Mouse (Mus musculus) ES-Bruce4 (cell line): Measurements from ENCODE around the gene Elovl1. TPM values are rescaled to one million over a fixed set of nuclear protein-coding genes. Genes with fewer than 3 reads are reported as not detected.

ENCODE experiments used
- H3K27ac ChIP-seq: 2 replicates; pipeline ENCODE4 v1.5.1; 2012; ENCODE audit warnings: low read length, inconsistent platforms; ENCODE audit not compliant: insufficient read depth
- H3K27me3 ChIP-seq: 2 replicates; pipeline ENCODE4 v1.6.1; 2012; ENCODE audit warnings: mild to moderate bottlenecking, low read length, inconsistent platforms; ENCODE audit not compliant: control insufficient read depth, poor library complexity, insufficient read depth, severe bottlenecking
- H3K36me3 ChIP-seq: 2 replicates; pipeline ENCODE4 v1.6.1; 2012; ENCODE audit warnings: inconsistent platforms, mild to moderate bottlenecking, low read length, moderate library complexity; ENCODE audit not compliant: control insufficient read depth, poor library complexity, insufficient read depth, severe bottlenecking
- H3K4me1 ChIP-seq: one replicate; pipeline ENCODE4 v1.8.1; 2011; ENCODE audit warnings: low read length; ENCODE audit not compliant: control insufficient read depth, insufficient read depth
- H3K4me3 ChIP-seq: 2 replicates; pipeline ENCODE4 v1.5.1; 2011; ENCODE audit warnings: low read depth, mild to moderate bottlenecking, low read length
- H3K9ac ChIP-seq: 2 replicates; pipeline ENCODE4 v1.6.1; 2012; ENCODE audit warnings: low read depth, mild to moderate bottlenecking, inconsistent platforms; ENCODE audit not compliant: poor library complexity, severe bottlenecking
- H3K9me3 ChIP-seq: replicated peaks from 2 replicates; pipeline ENCODE4 v1.6.1; 2012; ENCODE audit warnings: mild to moderate bottlenecking, low read length, inconsistent platforms; ENCODE audit not compliant: control insufficient read depth, poor library complexity, insufficient read depth, severe bottlenecking
- CTCF ChIP-seq: IDR thresholded peaks from one replicate; pipeline ENCODE4 v1.8.1; 2011; ENCODE audit warnings: low read depth, low read length
- EP300 ChIP-seq: IDR thresholded peaks from 2 replicates; pipeline ENCODE4 v1.6.1; 2011; ENCODE audit warnings: low read depth, low read length; ENCODE audit not compliant: insufficient read depth
- POLR2A ChIP-seq: IDR thresholded peaks from one replicate; pipeline ENCODE4 v1.8.1; 2011; ENCODE audit warnings: low read length; ENCODE audit not compliant: insufficient read depth
- polyA plus RNA-seq: library from polyadenylated mRNA; stranded (reverse); fragments of >200 nt; gene quantifications from 2 replicates; pipeline ENCODE4 v1.2.4, GENCODE M21; 2011; ENCODE audit warnings: low read depth; ENCODE audit not compliant: missing spikeins, insufficient read depth, insufficient read length

Gene Elovl1
- polyA plus RNA-seq, 1 experiment = 53.5 TPM

DNA sequence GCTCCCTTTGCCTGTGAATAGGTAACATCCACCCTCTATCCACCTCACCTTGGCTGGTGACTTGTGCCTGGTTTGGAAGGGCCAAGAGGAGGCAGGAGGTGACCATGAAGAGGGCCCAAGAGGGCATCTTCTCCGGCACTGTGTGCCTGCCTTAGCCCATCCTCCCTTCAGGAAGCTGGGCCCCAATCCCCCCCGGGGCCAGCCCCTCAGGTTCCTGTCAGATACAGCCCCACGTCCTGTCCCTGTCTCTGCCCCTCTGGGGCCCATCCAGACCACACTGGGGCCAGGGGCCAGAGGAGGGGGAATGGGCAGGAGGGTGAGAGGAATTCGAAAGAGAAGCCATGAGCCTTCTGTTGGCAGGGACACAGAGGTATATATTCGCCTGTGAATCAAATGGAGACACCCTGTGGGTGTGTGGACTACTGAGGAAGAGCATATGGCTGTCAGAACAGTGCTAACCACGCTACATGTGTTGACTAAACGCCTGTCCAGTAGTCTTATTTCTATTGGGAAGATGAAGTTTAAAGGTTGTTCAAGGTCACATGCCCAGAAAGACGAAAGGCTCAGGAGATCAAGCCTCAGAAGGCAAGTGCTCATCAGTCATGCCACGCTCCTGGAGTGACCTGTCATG lies 29.6 kb downstream of the Elovl1 start, which contains the start of gene Mpl:
Gene Mpl (minus strand): TSS at position 169 of the 631 bp plus-strand sequence.
- H3K4me1 ChIP-seq = no peaks in the 10 kb centered on the region
- no peaks in the 10 kb centered on the region for H3K9me3 ChIP-seq
- no peak within 1 kb of the TSS for H3K4me3 ChIP-seq
- TF ChIP-seq POLR2A = no peak
- no peak for TF ChIP-seq EP300
- no peak for TF ChIP-seq CTCF
- H3K27me3 ChIP-seq = no peaks in the 10 kb centered on the region
- H3K36me3 ChIP-seq = no peaks in the 10 kb centered on the region
- no peak within 1 kb of the TSS for H3K27ac ChIP-seq
- no peak within 1 kb of the TSS for H3K9ac ChIP-seq

DNA sequence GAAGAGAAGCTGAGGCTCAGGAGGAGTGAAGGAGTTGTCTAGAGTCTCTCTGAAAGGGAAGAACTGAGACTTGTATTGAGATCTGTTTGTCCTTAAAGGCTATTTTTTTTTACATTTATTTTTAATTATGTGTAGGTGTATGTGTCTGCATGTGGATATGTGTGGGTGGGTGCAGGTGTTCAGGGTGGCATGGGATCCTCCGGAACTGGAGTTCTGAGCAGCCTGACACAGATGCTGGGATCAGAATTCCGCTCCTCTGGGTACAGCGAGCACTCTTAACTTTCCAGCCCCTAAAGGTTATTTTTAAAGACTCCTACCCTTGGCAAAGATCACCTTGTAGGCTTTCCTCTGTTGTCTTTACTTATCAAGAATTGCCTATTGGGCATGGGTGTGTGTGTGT lies 37.1 kb downstream of the Elovl1 start:
- H3K27me3 ChIP-seq = no peaks in the 10 kb centered on the region
- no peaks in the 10 kb centered on the region for H3K4me1 ChIP-seq
- no peaks in the 10 kb centered on the region for H3K9me3 ChIP-seq
- TF ChIP-seq POLR2A = no peak
- TF ChIP-seq EP300 = no peak
- TF ChIP-seq CTCF = no peak
- H3K27ac ChIP-seq = no peak overlapping the region
- H3K9ac ChIP-seq = no peak overlapping the region
- no peak overlapping the region for H3K4me3 ChIP-seq
- no peaks in the 10 kb centered on the region for H3K36me3 ChIP-seq

DNA sequence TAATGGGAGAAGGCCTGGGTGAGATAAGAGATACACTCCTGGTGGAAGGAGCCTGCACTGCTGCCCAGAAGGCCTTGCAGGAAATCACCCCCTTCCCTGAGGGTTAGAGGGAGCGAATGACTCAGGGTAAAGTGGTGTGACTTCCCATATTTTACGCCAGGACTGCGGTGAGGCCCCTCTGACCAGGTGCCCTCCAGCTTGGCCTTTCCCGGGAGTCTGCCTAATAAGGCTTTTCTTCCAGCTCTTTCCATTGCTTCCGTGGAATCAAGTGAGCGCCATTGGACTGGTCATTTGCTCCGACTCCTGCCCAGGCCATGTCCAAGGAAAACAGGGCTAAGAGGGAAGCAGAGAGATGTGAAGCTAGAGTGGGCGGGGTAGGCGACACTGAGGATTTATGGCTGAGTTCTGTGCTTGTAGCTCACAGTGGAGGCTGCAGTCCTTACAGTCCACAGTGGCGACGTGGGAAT lies 37.8 kb downstream of the Elovl1 start:
- no peaks in the 10 kb centered on the region for H3K36me3 ChIP-seq
- no peak overlapping the region for H3K27ac ChIP-seq
- H3K4me1 ChIP-seq = no peaks in the 10 kb centered on the region
- TF ChIP-seq EP300 = no peak
- no peak for TF ChIP-seq CTCF
- H3K4me3 ChIP-seq = no peak overlapping the region
- no peak overlapping the region for H3K9ac ChIP-seq
- no peaks in the 10 kb centered on the region for H3K9me3 ChIP-seq
- no peaks in the 10 kb centered on the region for H3K27me3 ChIP-seq

DNA sequence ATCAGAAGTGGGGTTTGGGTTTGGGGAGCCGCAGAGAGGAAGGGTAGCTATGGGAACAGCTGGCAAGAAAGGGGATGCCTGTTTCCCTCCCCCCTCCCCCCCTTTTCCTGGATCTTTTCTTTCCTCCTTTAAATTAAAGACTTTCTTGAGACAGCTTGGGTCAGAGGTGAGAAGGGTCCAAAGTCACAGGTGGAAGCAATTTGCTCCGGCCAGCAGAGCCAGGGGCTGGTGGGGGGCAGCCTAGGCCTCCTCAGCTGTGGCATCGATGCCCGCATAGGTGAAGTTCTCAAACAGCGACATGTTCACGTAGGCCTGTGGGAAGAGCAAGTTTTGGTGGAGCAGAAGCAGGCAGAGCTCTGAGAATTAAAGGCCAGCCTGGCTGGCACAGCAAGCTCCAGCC lies 43.4 kb downstream of the Elovl1 start:
- H3K4me1 ChIP-seq = no peaks in the 10 kb centered on the region
- 0 out of 2 replicates have a peak, but pooled peaks cover 3% of the 10 kb centered on the region for H3K9me3 ChIP-seq
- no peaks in the 10 kb centered on the region for H3K36me3 ChIP-seq
- no peak overlapping the region for H3K9ac ChIP-seq
- H3K4me3 ChIP-seq = no peak overlapping the region
- TF ChIP-seq CTCF = no peak
- TF ChIP-seq EP300 = no peak
- no peak for TF ChIP-seq POLR2A
- H3K27me3 ChIP-seq = no peaks in the 10 kb centered on the region
- no peak overlapping the region for H3K27ac ChIP-seq

DNA sequence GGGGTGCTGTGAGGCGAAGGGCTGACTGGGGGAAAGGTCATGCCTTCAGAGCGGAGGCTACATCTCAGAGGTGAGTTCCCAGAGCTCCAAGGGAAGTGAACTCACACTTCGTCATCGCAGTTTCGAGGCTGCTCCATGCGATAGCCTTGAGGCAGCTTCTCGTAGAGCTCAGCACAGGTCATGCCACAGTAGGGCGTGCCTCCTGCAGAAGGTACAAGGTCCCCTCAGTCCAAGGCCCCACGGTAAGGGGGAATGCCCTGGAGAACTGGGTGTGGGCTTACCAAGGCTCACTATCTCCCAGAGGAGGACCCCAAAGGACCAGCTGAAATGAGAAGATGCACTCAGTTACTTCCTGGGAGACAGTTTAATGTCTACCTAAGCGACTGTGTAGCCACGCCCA lies 44.8 kb downstream of the Elovl1 start:
- Histone ChIP-seq H3K9ac (no peak overlapping the region), H3K4me3 (no peak overlapping the region), H3K4me1 (no peaks in the 10 kb centered on the region), H3K27ac (no peak overlapping the region), H3K36me3 (no peaks in the 10 kb centered on the region), H3K27me3 (no peaks in the 10 kb centered on the region), H3K9me3 (0 out of 2 replicates have a peak, but pooled peaks cover 3% of the 10 kb centered on the region)
- no peak for TF ChIP-seq CTCF
- no peak for TF ChIP-seq EP300
- no peak for TF ChIP-seq POLR2A

DNA sequence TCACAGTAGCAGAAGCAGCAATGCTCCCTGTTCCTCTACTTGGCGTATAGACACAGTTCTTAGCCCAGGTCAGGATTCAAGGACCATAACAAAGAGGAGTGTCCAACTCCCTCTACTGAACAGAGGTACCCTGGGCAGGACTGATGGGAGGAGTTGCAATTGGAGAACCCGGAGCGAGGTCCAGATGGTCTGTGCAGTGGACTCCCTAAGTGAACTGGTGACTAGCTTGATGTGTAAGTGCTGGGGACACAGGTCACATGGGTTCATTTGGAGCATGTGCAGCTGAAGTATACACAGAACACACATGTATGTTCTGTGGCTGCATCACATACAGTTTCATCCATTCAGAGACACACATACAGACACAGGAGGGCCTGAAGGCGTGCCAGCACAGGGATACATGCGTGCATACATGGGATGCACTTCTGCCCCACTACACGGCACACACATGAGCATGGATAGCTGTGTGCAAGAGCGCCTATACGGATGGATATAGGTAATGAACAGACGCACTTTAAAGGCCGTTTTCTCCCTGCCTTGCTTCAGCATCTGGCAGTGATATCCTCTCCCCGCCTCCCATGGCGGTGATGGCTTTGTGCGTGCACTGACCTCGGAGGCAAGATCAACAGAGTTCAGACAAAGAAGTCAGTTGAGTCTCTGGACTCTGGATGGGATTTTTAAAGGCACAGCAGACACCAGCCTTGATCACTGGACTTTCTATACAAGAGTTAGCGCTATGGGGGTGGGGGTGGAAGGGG lies 49.1 kb downstream of the Elovl1 start:
- Histone ChIP-seq H3K4me3 (no peak overlapping the region), H3K9ac (no peak overlapping the region), H3K4me1 (no peaks in the 10 kb centered on the region), H3K9me3 (0 out of 2 replicates have a peak, but pooled peaks cover 3% of the 10 kb centered on the region), H3K27me3 (no peaks in the 10 kb centered on the region), H3K36me3 (no peaks in the 10 kb centered on the region), H3K27ac (no peak overlapping the region)
- TF ChIP-seq EP300 (no peak), POLR2A (no peak), CTCF (no peak)

Other genes with a start within 250 kb of the Elovl1 start
- 37.2 and 41.8 TPM in 2 replicates for gene Kdm4a, start 248.1 kb upstream of the Elovl1 start, polyA plus RNA-seq
- 194 and 216 TPM in 2 replicates for gene Ptprf, start 136.7 kb upstream of the Elovl1 start, polyA plus RNA-seq
- gene Szt2, start 18.8 kb upstream of the Elovl1 start, polyA plus RNA-seq = 16.0 and 17.2 TPM in 2 replicates
- 76.1 and 87.3 TPM in 2 replicates for gene Med8, start 18.8 kb upstream of the Elovl1 start, polyA plus RNA-seq
- 216 and 224 TPM in 2 replicates for gene Cdc20, start 9.3 kb downstream of the Elovl1 start, polyA plus RNA-seq
- not detected in 2 replicates for gene Mpl, start 29.4 kb downstream of the Elovl1 start, polyA plus RNA-seq
- 0.19 and 0.26 TPM in 2 replicates for gene Tie1, start 62.0 kb downstream of the Elovl1 start, polyA plus RNA-seq
- 19.5 and 20.0 TPM in 2 replicates for gene 2610528J11Rik, start 98.9 kb downstream of the Elovl1 start, polyA plus RNA-seq
- 9.7 and 11.9 TPM in 2 replicates for gene Tmem125, start 116.0 kb downstream of the Elovl1 start, polyA plus RNA-seq
- gene Cfap57, start 192.7 kb downstream of the Elovl1 start, polyA plus RNA-seq = not detected in 2 replicates
- gene Ebna1bp2, start 192.7 kb downstream of the Elovl1 start, polyA plus RNA-seq = 126 and 137 TPM in 2 replicates
- not detected in 2 replicates for gene Olfr62, start 230.9 kb downstream of the Elovl1 start, polyA plus RNA-seq